Mouse (Mus musculus): ENCODE data around the gene Iqgap1. TPM values are rescaled to one million over a fixed set of nuclear protein-coding genes. Genes with fewer than 3 reads are reported as not detected.
A peak's percentile ranks its signal among the peaks of the same experiment; 100 is the strongest.

Gene Iqgap1
- polyA plus RNA-seq, 1 experiment from 2014 or later = 38.9 TPM

GRCm38 (mm10) chr7:80799307-80799706 lies 26.5 kb downstream of the Iqgap1 start:
- no peak overlapping the region for H3K4me2 ChIP-seq
- H3K27ac ChIP-seq = no peak overlapping the region
- no peak for ATAC-seq (ENCODE audit: insufficient number of reproducible peaks, insufficient read depth, low FRiP score, low TSS enrichment, low read depth)
- no peaks in the 10 kb centered on the region for H3K27me3 ChIP-seq
- peaks cover 19% of the 10 kb centered on the region for H3K4me1 ChIP-seq (replicated peaks)
- 86% methylated on average over 5 of the region's 5 CpGs for WGBS
- H3K4me3 ChIP-seq (replicated peaks) = no peak overlapping the region
- H3K9me3 ChIP-seq = no peaks in the 10 kb centered on the region
- peaks cover 31% of the 10 kb centered on the region for H3K36me3 ChIP-seq
- no peak overlapping the region for H3K9ac ChIP-seq (replicated peaks)

DNA sequence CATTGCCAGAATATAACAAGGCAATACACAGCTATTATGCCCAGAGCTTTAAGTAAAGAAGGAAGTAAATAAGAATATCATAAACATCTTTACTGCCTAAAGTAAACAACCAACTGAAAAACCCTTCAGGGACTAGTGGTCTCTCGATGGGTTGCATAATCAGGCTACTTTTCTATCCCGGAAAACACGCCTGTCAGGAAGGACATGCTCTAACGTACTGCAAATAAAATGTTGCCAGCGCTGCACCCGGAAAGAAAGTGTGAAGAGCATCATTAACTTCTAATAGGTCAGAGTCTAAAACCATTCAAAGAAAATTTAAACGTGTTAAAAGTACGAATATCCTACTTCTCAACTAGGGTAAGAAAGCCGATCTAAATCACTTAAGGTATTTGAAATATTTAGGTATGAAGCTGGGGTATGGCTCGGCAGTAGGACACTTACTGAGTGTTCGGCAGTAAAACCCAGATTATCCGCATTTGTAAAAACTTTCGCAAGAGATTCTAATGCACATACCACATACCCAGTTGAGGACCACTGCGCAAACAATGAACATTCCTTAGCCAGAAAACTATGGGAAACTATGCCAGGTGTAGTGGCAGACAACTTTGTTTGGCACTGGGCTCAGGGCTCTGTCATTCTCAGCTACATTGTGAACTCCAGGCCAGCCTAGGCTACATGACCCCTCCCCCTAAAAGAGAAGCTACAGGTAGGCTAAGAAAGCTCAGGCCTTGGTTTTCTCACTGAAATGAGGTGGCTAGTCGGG lies 28.8 kb downstream of the Iqgap1 start:
- Histone ChIP-seq H3K9me3 (peaks cover 4% of the 10 kb centered on the region; the same call in 1 of the 2 replicates), H3K27ac (0 out of 2 replicates have a peak overlapping the region, but pooled peaks have one; percentile 54), H3K9ac (replicated peaks) (no peak overlapping the region), H3K36me3 (peaks cover 37% of the 10 kb centered on the region), H3K4me3 (replicated peaks) (no peak overlapping the region), H3K4me2 (no peak overlapping the region), H3K27me3 (no peaks in the 10 kb centered on the region), H3K4me1 (replicated peaks) (peaks cover 9% of the 10 kb centered on the region)
- no peak for ATAC-seq (ENCODE audit: insufficient number of reproducible peaks, insufficient read depth, low FRiP score, low TSS enrichment, low read depth)
- 87% methylated on average over 15 of the region's 15 CpGs for WGBS

DNA sequence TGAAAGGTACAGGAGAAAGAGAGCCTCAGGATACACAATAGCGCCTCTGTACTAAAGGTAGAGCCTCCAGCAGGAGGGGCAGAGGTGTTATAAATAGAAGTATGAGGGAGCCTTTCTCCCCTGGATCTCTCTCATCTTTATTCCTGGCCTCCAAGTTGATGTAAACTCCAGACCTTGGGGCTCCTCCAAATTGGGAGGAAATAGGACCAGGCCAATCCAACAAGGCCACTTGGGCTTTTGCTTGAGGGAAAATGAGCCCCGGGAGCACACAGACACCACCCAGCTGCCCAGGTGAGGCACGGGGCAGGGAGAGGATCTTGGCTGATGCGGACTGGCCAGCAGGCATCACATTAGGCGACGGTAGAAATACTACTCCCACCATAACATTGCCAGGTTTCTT lies 29.5 kb downstream of the Iqgap1 start:
- WGBS = 87% methylated on average over 6 of the region's 6 CpGs
- Histone ChIP-seq H3K9me3 (peaks cover 4% of the 10 kb centered on the region; the same call in 1 of the 2 replicates), H3K27ac (peak overlapping the region; percentile 54; the same call in 1 of the 2 replicates), H3K9ac (replicated peaks) (no peak overlapping the region), H3K36me3 (peaks cover 37% of the 10 kb centered on the region), H3K4me3 (replicated peaks) (no peak overlapping the region), H3K27me3 (no peaks in the 10 kb centered on the region), H3K4me1 (replicated peaks) (0 out of 2 replicates have a peak, but pooled peaks cover 10% of the 10 kb centered on the region), H3K4me2 (no peak overlapping the region)
- ATAC-seq (ENCODE audit: insufficient number of reproducible peaks, insufficient read depth, low FRiP score, low TSS enrichment, low read depth) = no peak

GRCm38 (mm10) chr7:80789534-80789933 lies 36.2 kb downstream of the Iqgap1 start:
- Histone ChIP-seq H3K4me2 (no peak overlapping the region), H3K27me3 (no peaks in the 10 kb centered on the region), H3K9me3 (peaks cover 4% of the 10 kb centered on the region; the same call in 1 of the 2 replicates), H3K4me3 (replicated peaks) (no peak overlapping the region), H3K27ac (no peak overlapping the region), H3K36me3 (peaks cover 5% of the 10 kb centered on the region; the same call in 1 of the 2 replicates), H3K4me1 (replicated peaks) (peaks cover 10% of the 10 kb centered on the region; the same call in 1 of the 2 replicates), H3K9ac (replicated peaks) (no peak overlapping the region)
- WGBS = 69% methylated on average over 5 of the region's 5 CpGs
- no peak for ATAC-seq (ENCODE audit: insufficient number of reproducible peaks, insufficient read depth, low FRiP score, low TSS enrichment, low read depth)

DNA sequence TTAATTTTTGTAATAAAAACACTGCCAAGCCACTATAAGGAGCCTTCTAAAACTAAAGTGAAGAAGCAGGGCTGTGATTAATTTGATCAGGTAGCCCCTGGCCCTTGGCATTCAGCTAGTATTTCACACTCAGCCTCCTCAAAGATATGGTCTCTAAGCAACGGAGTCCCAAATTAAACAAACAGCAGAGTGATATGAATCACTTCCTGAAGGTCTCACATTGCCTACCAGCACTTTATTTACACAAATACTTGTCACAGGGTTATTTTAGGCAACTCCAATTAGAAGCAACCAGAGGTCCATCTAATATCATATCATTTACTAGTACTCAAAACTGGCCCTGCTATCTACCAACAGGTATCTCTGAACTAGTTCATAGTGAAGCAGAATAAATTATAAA lies 36.7 kb downstream of the Iqgap1 start:
- H3K4me1 ChIP-seq (replicated peaks) = peaks cover 10% of the 10 kb centered on the region; the same call in 1 of the 2 replicates
- no peak overlapping the region for H3K9ac ChIP-seq (replicated peaks)
- peaks cover 5% of the 10 kb centered on the region; the same call in 1 of the 2 replicates for H3K36me3 ChIP-seq
- 29% methylated on average over 1 of the region's 1 CpGs for WGBS
- H3K4me2 ChIP-seq = no peak overlapping the region
- H3K27ac ChIP-seq = no peak overlapping the region
- no peak for ATAC-seq (ENCODE audit: insufficient number of reproducible peaks, insufficient read depth, low FRiP score, low TSS enrichment, low read depth)
- H3K4me3 ChIP-seq (replicated peaks) = no peak overlapping the region
- no peaks in the 10 kb centered on the region for H3K27me3 ChIP-seq
- peaks cover 4% of the 10 kb centered on the region; the same call in 1 of the 2 replicates for H3K9me3 ChIP-seq

DNA sequence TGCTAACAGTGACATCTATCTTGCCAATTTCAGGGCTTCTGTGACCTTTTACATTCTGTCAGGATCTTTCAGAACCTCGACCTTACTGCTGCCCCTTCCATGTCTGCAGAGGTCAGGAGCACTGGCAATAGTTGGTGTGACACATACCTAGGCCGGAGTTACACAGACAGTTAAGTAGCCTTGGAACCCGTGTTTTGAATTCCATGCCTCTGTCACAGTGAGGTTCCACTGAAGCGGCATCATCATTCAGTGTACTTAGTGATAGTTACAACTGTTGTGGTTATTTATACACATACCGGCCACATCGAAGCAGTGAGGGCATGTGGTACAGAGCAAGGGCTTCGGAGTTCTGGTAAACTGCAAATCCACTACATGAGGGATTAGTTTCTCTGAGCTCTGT lies 37.8 kb downstream of the Iqgap1 start:
- Histone ChIP-seq H3K4me2 (no peak overlapping the region), H3K4me1 (replicated peaks) (peaks cover 10% of the 10 kb centered on the region; the same call in 1 of the 2 replicates), H3K27me3 (no peaks in the 10 kb centered on the region), H3K9ac (replicated peaks) (no peak overlapping the region), H3K9me3 (no peaks in the 10 kb centered on the region), H3K4me3 (replicated peaks) (no peak overlapping the region), H3K36me3 (peaks cover under 1% of the 10 kb centered on the region; the same call in 1 of the 2 replicates), H3K27ac (no peak overlapping the region)
- 91% methylated on average over 7 of the region's 7 CpGs for WGBS
- ATAC-seq (ENCODE audit: insufficient number of reproducible peaks, insufficient read depth, low FRiP score, low TSS enrichment, low read depth) = no peak

- Histone ChIP-seq H3K4me1 (replicated peaks) (peaks cover 10% of the 10 kb centered on the region; the same call in 1 of the 2 replicates), H3K4me2 (no peak overlapping the region), H3K36me3 (no peaks in the 10 kb centered on the region), H3K9ac (replicated peaks) (no peak overlapping the region), H3K9me3 (no peaks in the 10 kb centered on the region), H3K4me3 (replicated peaks) (no peak overlapping the region), H3K27ac (no peak overlapping the region), H3K27me3 (no peaks in the 10 kb centered on the region)
- 72% methylated on average over 6 of the region's 6 CpGs for WGBS
- ATAC-seq (ENCODE audit: insufficient number of reproducible peaks, insufficient read depth, low FRiP score, low TSS enrichment, low read depth) = no peak
Measured at GRCm38 (mm10) chr7:80786746-80787145, 39.0 kb downstream of the Iqgap1 start.

DNA sequence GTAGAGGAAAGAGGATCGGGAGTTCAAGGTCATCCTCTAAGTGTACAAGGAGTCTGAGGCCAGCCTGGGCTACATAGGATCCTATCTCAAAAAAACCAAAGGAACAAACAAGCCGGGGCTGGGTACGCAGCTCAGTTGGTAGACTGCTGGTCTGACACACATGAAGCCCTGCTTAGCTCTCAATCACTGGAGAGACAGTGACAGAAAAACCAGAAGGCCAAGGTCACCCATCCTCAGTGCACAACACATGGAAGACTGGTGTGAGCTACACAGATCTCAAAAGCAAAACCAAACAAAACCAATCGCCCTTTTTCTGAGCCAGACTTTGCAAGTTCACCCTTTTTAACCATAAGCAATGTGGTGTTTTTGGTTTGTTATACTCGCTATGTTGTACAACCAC lies 41.9 kb downstream of the Iqgap1 start:
- H3K4me3 ChIP-seq (replicated peaks) = no peak overlapping the region
- no peaks in the 10 kb centered on the region for H3K27me3 ChIP-seq
- H3K4me2 ChIP-seq = no peak overlapping the region
- 88% methylated on average over 5 of the region's 5 CpGs for WGBS
- H3K4me1 ChIP-seq (replicated peaks) = peaks cover 2% of the 10 kb centered on the region; the same call in 1 of the 2 replicates
- H3K27ac ChIP-seq = no peak overlapping the region
- H3K9ac ChIP-seq (replicated peaks) = no peak overlapping the region
- ATAC-seq (ENCODE audit: insufficient number of reproducible peaks, insufficient read depth, low FRiP score, low TSS enrichment, low read depth) = no peak
- H3K36me3 ChIP-seq = no peaks in the 10 kb centered on the region
- no peaks in the 10 kb centered on the region for H3K9me3 ChIP-seq

- no peak overlapping the region for H3K9ac ChIP-seq (replicated peaks)
- no peak overlapping the region for H3K27ac ChIP-seq
- no peaks in the 10 kb centered on the region for H3K9me3 ChIP-seq
- H3K4me2 ChIP-seq = no peak overlapping the region
- H3K27me3 ChIP-seq = no peaks in the 10 kb centered on the region
- H3K4me1 ChIP-seq (replicated peaks) = peaks cover 2% of the 10 kb centered on the region; the same call in 1 of the 2 replicates
- no peak for ATAC-seq (ENCODE audit: insufficient number of reproducible peaks, insufficient read depth, low FRiP score, low TSS enrichment, low read depth)
- H3K4me3 ChIP-seq (replicated peaks) = no peak overlapping the region
- H3K36me3 ChIP-seq = no peaks in the 10 kb centered on the region
- 70% methylated on average over 17 of the region's 17 CpGs for WGBS
Measured at GRCm38 (mm10) chr7:80782155-80783109, 43.3 kb downstream of the Iqgap1 start.

- Histone ChIP-seq H3K27ac (no peak overlapping the region), H3K4me3 (replicated peaks) (no peak overlapping the region)
Measured at GRCm38 (mm10) chr7:80781444-80782120, 44.2 kb downstream of the Iqgap1 start.

More at GRCm38 (mm10) chr7:80781444-80782120, 44.2 kb downstream of the Iqgap1 start:
- ATAC-seq (ENCODE audit: insufficient number of reproducible peaks, insufficient read depth, low FRiP score, low TSS enrichment, low read depth) = no peak
- Histone ChIP-seq H3K27me3 (no peaks in the 10 kb centered on the region), H3K9ac (replicated peaks) (no peak overlapping the region), H3K4me2 (no peak overlapping the region), H3K4me1 (replicated peaks) (peaks cover 2% of the 10 kb centered on the region; the same call in 1 of the 2 replicates), H3K9me3 (no peaks in the 10 kb centered on the region), H3K36me3 (no peaks in the 10 kb centered on the region)
- WGBS = 79% methylated on average over 9 of the region's 9 CpGs

All from limb, embryonic 12.5 days (tissue).